Mouse (Mus musculus) embryo, embryonic 10.5 days (tissue): ENCODE measurements around the gene Tnfrsf13c.

ENCODE experiments used
- DNase-seq: peaks from one replicate; pipeline ENCODE4 v3.0.0-alpha.2; 2015; ENCODE audit warnings: low spot score

Tnfrsf13c gene

GRCm38 (mm10) chr15:82207105-82207459 lies 17.1 kb downstream of the Tnfrsf13c start:
- DNase-seq, result no peak

- no peak for DNase-seq
Measured at GRCm38 (mm10) chr15:82206365-82207104, 17.6 kb downstream of the Tnfrsf13c start.

- DNase-seq, result no peak
Measured at GRCm38 (mm10) chr15:82204680-82205371, 19.3 kb downstream of the Tnfrsf13c start.

GRCm38 (mm10) chr15:82203611-82204351 lies 20.4 kb downstream of the Tnfrsf13c start:
- DNase-seq, result no peak

- no peak for DNase-seq
Measured at GRCm38 (mm10) chr15:82203090-82203489, 21.1 kb downstream of the Tnfrsf13c start.

- no peak for DNase-seq
Measured at GRCm38 (mm10) chr15:82202086-82202485, 22.1 kb downstream of the Tnfrsf13c start.

GRCm38 (mm10) chr15:82199546-82199945 lies 24.6 kb downstream of the Tnfrsf13c start:
- no peak for DNase-seq

- DNase-seq, result no peak
Measured at GRCm38 (mm10) chr15:82198342-82198741, 25.8 kb downstream of the Tnfrsf13c start.

GRCm38 (mm10) chr15:82197937-82198336 lies 26.2 kb downstream of the Tnfrsf13c start:
- no peak for DNase-seq

GRCm38 (mm10) chr15:82197246-82197750 lies 26.9 kb downstream of the Tnfrsf13c start:
- no peak for DNase-seq

- no peak for DNase-seq
Measured at GRCm38 (mm10) chr15:82196300-82196699, 27.9 kb downstream of the Tnfrsf13c start.

GRCm38 (mm10) chr15:82192617-82193016 lies 31.6 kb downstream of the Tnfrsf13c start:
- DNase-seq, result no peak

- DNase-seq, result peak; percentile 69
Measured at GRCm38 (mm10) chr15:82188481-82189240, 35.5 kb downstream of the Tnfrsf13c start.

GRCm38 (mm10) chr15:82187924-82188323 lies 36.2 kb downstream of the Tnfrsf13c start:
- DNase-seq, result no peak

GRCm38 (mm10) chr15:82187401-82187800 lies 36.8 kb downstream of the Tnfrsf13c start:
- DNase-seq, result no peak

GRCm38 (mm10) chr15:82186931-82187330 lies 37.2 kb downstream of the Tnfrsf13c start:
- DNase-seq, result no peak

- DNase-seq, result no peak
Measured at GRCm38 (mm10) chr15:82186131-82186530, 38.0 kb downstream of the Tnfrsf13c start.

- DNase-seq, result no peak
Measured at GRCm38 (mm10) chr15:82185062-82185783, 38.9 kb downstream of the Tnfrsf13c start.

GRCm38 (mm10) chr15:82184656-82185055 lies 39.5 kb downstream of the Tnfrsf13c start:
- DNase-seq, result no peak

GRCm38 (mm10) chr15:82184183-82184582 lies 40.0 kb downstream of the Tnfrsf13c start:
- DNase-seq, result peak; percentile 30

GRCm38 (mm10) chr15:82183596-82183995 lies 40.6 kb downstream of the Tnfrsf13c start:
- no peak for DNase-seq
